Mouse (Mus musculus) ES-E14 (cell line): ENCODE data around the gene Pkd2l1. TPM values are rescaled to one million over a fixed set of nuclear protein-coding genes. Genes with fewer than 3 reads are reported as not detected.
"Not testable (repeated sequence)": the region's sequence is repeated elsewhere in the genome, so short reads cannot be mapped to it uniquely, and the experiment has no call there.

Source experiments
- DNase-seq: peaks from one replicate; pipeline ENCODE4 v3.0.0-alpha.2; 2013; ENCODE audit warnings: low read depth, low spot score
- H3K27ac ChIP-seq: 2 replicates; pipeline ENCODE4 v1.5.1; 2012; ENCODE audit warnings: low read depth, mild to moderate bottlenecking, low read length, moderate library complexity, mixed read lengths; ENCODE audit not compliant: poor library complexity, insufficient read depth, severe bottlenecking
- H3K36me3 ChIP-seq: 2 replicates; pipeline ENCODE4 v1.6.1; 2012; ENCODE audit warnings: mild to moderate bottlenecking, low read length, moderate library complexity, mixed read lengths; ENCODE audit not compliant: control insufficient read depth, poor library complexity, insufficient read depth, severe bottlenecking
- H3K4me1 ChIP-seq, 2 experiments: fragments of 150-350 bp in 1 of 2; sonication (generic) in 1 of 2; 2 replicates each; pipeline ENCODE4 v1.6.1; 2012; ENCODE audit warnings: low read length in 2 of 2, mild to moderate bottlenecking in 1 of 2, mixed read lengths in 1 of 2; ENCODE audit not compliant: control insufficient read depth in 2 of 2, insufficient read depth in 2 of 2, poor library complexity in 1 of 2
- H3K4me3 ChIP-seq, 2 experiments: fragments of 150-350 bp in 1 of 2; sonication (generic) in 1 of 2; 2 replicates each; pipeline ENCODE4 v1.5.1; 2012; ENCODE audit warnings: low read length in 2 of 2, low read depth in 1 of 2, mild to moderate bottlenecking in 1 of 2, mixed read lengths in 1 of 2; ENCODE audit not compliant: insufficient read depth in 1 of 2, poor library complexity in 1 of 2, severe bottlenecking in 1 of 2
- H3K9ac ChIP-seq: 2 replicates; pipeline ENCODE4 v1.6.1; 2012; ENCODE audit warnings: low read depth, mild to moderate bottlenecking, low read length, mixed read lengths; ENCODE audit not compliant: poor library complexity, insufficient read depth, severe bottlenecking
- H3K9me3 ChIP-seq: fragments of 150-350 bp; sonication (generic); 2 replicates; pipeline ENCODE4 v1.6.1; 2012; ENCODE audit warnings: low read depth, mild to moderate bottlenecking, low read length; ENCODE audit not compliant: control insufficient read depth, insufficient read depth
- CHD2 ChIP-seq: IDR thresholded peaks from 2 replicates; pipeline ENCODE4 v1.6.1; 2014; ENCODE audit warnings: mild to moderate bottlenecking, low read depth, low read length, inconsistent platforms
- HCFC1 ChIP-seq: IDR thresholded peaks from 2 replicates; pipeline ENCODE4 v1.6.1; 2012; ENCODE audit warnings: low read length, inconsistent platforms, borderline replicate concordance; ENCODE audit not compliant: insufficient read depth
- MAFK ChIP-seq: IDR thresholded peaks from 2 replicates; pipeline ENCODE4 v1.6.1; 2014; ENCODE audit warnings: mild to moderate bottlenecking, low read depth, low read length, inconsistent platforms; ENCODE audit not compliant: insufficient read depth
- ZC3H11A ChIP-seq: IDR thresholded peaks from 2 replicates; pipeline ENCODE4 v1.6.1; 2012; ENCODE audit warnings: low read depth, mild to moderate bottlenecking, inconsistent platforms, low read length, borderline replicate concordance
- ZNF384 ChIP-seq: IDR thresholded peaks from 2 replicates; pipeline ENCODE4 v1.6.1; 2012; ENCODE audit warnings: low read depth, low read length, inconsistent platforms
- in situ Hi-C, 2 experiments: fragments of 600-800 bp; cut with MboI; formaldehyde crosslinking; loops; one replicate each; pipeline ENCODE4 v1.15.1; 2025; ENCODE audit warnings: low sequenced_read_pairs in 2 of 2, inconsistent platforms in 1 of 2; ENCODE audit not compliant: unreplicated experiment in 2 of 2
- total RNA-seq: library from RNA; depleted of rRNA; stranded (reverse); fragments of 300-350 nt; gene quantifications from 2 replicates; pipeline ENCODE4 v1.2.3, GENCODE M21; 2012

Gene Pkd2l1
- total RNA-seq, 1 experiment, result 2.4 TPM

GRCm38 (mm10) chr19:44127729-44128497 lies 64.3 kb downstream of the Pkd2l1 start:
- peaks cover 33% of the 10 kb centered on the region for H3K36me3 ChIP-seq
- H3K4me1 ChIP-seq, result no peaks in the 10 kb centered on the region

GRCm38 (mm10) chr19:44121137-44121536 lies 71.1 kb downstream of the Pkd2l1 start:
- Histone ChIP-seq H3K9me3 (no peaks in the 10 kb centered on the region), H3K4me1 (no peaks in the 10 kb centered on the region), H3K27ac (no peak overlapping the region), H3K4me3 (no peak overlapping the region), H3K36me3 (peaks cover 31% of the 10 kb centered on the region), H3K9ac (no peak overlapping the region)
- no peak for TF ChIP-seq ZNF384
- no peak for TF ChIP-seq CHD2
- no peak for TF ChIP-seq HCFC1
- TF ChIP-seq ZC3H11A, result no peak
- TF ChIP-seq MAFK, result no peak
- no peak for DNase-seq
- in situ Hi-C loops, result no loop called here

More at GRCm38 (mm10) chr19:44127729-44128497, 64.3 kb downstream of the Pkd2l1 start:
- TF ChIP-seq ZC3H11A (no peak), MAFK (no peak), HCFC1 (no peak), CHD2 (no peak), ZNF384 (no peak)
- in situ Hi-C loops, result no loop called here
- Histone ChIP-seq H3K9me3 (no peaks in the 10 kb centered on the region), H3K27ac (no peak overlapping the region), H3K4me3 (no peak overlapping the region), H3K9ac (no peak overlapping the region)
- DNase-seq, result no peak

GRCm38 (mm10) chr19:44120686-44121085 lies 71.6 kb downstream of the Pkd2l1 start:
- peaks cover 33% of the 10 kb centered on the region for H3K36me3 ChIP-seq
- H3K9ac ChIP-seq, H3K4me3 ChIP-seq, DNase-seq, H3K9me3 ChIP-seq, H3K27ac ChIP-seq, H3K4me1 ChIP-seq, in situ Hi-C loops: not testable (repeated sequence)

- Histone ChIP-seq H3K9ac (no peak overlapping the region), H3K4me3 (no peak overlapping the region), H3K27ac (no peak overlapping the region), H3K36me3 (peaks cover 39% of the 10 kb centered on the region), H3K4me1 (no peaks in the 10 kb centered on the region), H3K9me3 (no peaks in the 10 kb centered on the region)
- in situ Hi-C loops, result no loop called here
- DNase-seq, result no peak
- TF ChIP-seq ZNF384, result no peak
- no peak for TF ChIP-seq ZC3H11A
- no peak for TF ChIP-seq CHD2
- no peak for TF ChIP-seq MAFK
- no peak for TF ChIP-seq HCFC1
These were observed 74.4 kb downstream of the Pkd2l1 start for GRCm38 (mm10) chr19:44117793-44118192.

GRCm38 (mm10) chr19:44111706-44112105 lies 80.5 kb downstream of the Pkd2l1 start:
- H3K36me3 ChIP-seq, result peaks cover 34% of the 10 kb centered on the region
- H3K9ac ChIP-seq, result no peak overlapping the region
- peaks cover 0 to 2% of the 10 kb centered on the region in 2 experiments; a peak in 1 of 4 replicates for H3K4me1 ChIP-seq
- in situ Hi-C loops, result no loop called here
- TF ChIP-seq HCFC1, result no peak
- TF ChIP-seq CHD2, result no peak
- TF ChIP-seq MAFK, result no peak
- TF ChIP-seq ZC3H11A, result no peak
- TF ChIP-seq ZNF384, result no peak
- H3K27ac ChIP-seq, result no peak overlapping the region
- H3K4me3 ChIP-seq, result no peak overlapping the region
- no peaks in the 10 kb centered on the region for H3K9me3 ChIP-seq
- peak; percentile 36 for DNase-seq
